Mouse (Mus musculus): ENCODE results near the gene Nenf. TPM values are rescaled to one million over a fixed set of nuclear protein-coding genes. Genes with fewer than 3 reads are reported as not detected.

The Nenf gene
- polyA plus RNA-seq, 1 experiment = 143 TPM

DNA sequence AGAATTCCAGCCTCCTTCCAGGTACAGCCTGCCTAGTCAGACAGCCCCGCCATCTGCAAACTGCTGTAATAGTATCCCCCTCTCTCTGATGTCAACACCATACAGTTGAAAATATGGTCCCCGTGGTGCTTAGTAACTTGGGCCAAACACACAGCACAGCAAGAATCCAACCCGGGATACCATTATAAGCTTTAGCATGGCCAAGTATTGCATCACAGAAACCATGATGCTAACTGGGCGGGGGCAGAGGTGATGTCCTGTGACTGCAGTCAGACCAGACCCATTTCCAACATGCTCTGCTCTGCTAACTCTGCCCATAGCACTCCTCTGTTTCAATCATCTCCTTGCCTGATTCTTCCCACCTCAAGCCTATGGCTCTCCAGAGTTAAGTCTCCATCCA is 4.1 kb downstream of the Nenf start:
- Histone ChIP-seq H3K4me3 (no peak overlapping the region), H3K27me3 (ENCODE audit: control insufficient read depth, insufficient read depth, insufficient read length) (no peaks in the 10 kb centered on the region), H3K4me2 (ENCODE audit: low read depth) (peak overlapping the region; percentile 19), H3K79me2 (ENCODE audit: control insufficient read depth, insufficient read depth) (peaks cover 10% of the 10 kb centered on the region), H3ac (ENCODE audit: control insufficient read depth, insufficient read length) (no peak overlapping the region), H3K36me3 (ENCODE audit: control insufficient read depth, insufficient read depth) (no peaks in the 10 kb centered on the region)
- TF ChIP-seq CEBPB (IDR thresholded peaks at IDR 0.05; ENCODE audit: insufficient read depth, poor library complexity, severe bottlenecking) = peak; percentile 67; the same call in 1 of the 2 replicates
- no peak for TF ChIP-seq E2F4 (IDR thresholded peaks at IDR 0.05; ENCODE audit: insufficient read depth)
- no peak for TF ChIP-seq MYOG (IDR thresholded peaks at IDR 0.05; ENCODE audit: control insufficient read depth in 1 of 3, insufficient read depth in 1 of 3, insufficient read length in 2 of 3, low read depth in 2 of 3)
- TF ChIP-seq POLR2A (IDR thresholded peaks at IDR 0.05; ENCODE audit: insufficient read length, low read depth) = peak; percentile 38
- TF ChIP-seq TCF3 (IDR thresholded peaks at IDR 0.05; ENCODE audit: insufficient read length, low read depth) = no peak
- no peak for TF ChIP-seq POLR2AphosphoS2 (IDR thresholded peaks at IDR 0.05; ENCODE audit: insufficient read length, low read depth)
- TF ChIP-seq SRF (IDR thresholded peaks at IDR 0.05; ENCODE audit: control insufficient read depth, insufficient read length, low read depth) = no peak
- no peak for TF ChIP-seq MYOD1 (IDR thresholded peaks at IDR 0.05; ENCODE audit: control insufficient read depth in 1 of 3, insufficient read length in 2 of 3, low read depth in 2 of 3)

GRCm38 (mm10) chr1:191313158-191313557 is 4.8 kb downstream of the Nenf start:
- TF ChIP-seq MAX (IDR thresholded peaks at IDR 0.05; ENCODE audit: low read depth) (no peak), E2F4 (IDR thresholded peaks at IDR 0.05; ENCODE audit: insufficient read depth) (no peak), REST (IDR thresholded peaks at IDR 0.05; ENCODE audit: insufficient read depth, insufficient read length) (no peak), TCF12 (IDR thresholded peaks at IDR 0.05; ENCODE audit: insufficient read depth, poor library complexity, severe bottlenecking) (no peak), POLR2AphosphoS2 (IDR thresholded peaks at IDR 0.05; ENCODE audit: insufficient read length, low read depth) (no peak), MYOG (IDR thresholded peaks at IDR 0.05; ENCODE audit: control insufficient read depth in 1 of 3, insufficient read depth in 1 of 3, insufficient read length in 2 of 3, low read depth in 2 of 3) (no peak), USF1 (IDR thresholded peaks at IDR 0.05; ENCODE audit: low read depth) (no peak), POLR2A (IDR thresholded peaks at IDR 0.05; ENCODE audit: insufficient read length, low read depth) (no peak), CEBPB (IDR thresholded peaks at IDR 0.05; ENCODE audit: insufficient read depth, poor library complexity, severe bottlenecking) (no peak), MYOD1 (IDR thresholded peaks at IDR 0.05; ENCODE audit: control insufficient read depth in 1 of 3, insufficient read length in 2 of 3, low read depth in 2 of 3) (no peak)
- peak overlapping the region; percentile 83 for H3K4me2 ChIP-seq (ENCODE audit: low read depth)
- peaks cover 10% of the 10 kb centered on the region for H3K79me2 ChIP-seq (ENCODE audit: control insufficient read depth, insufficient read depth)
- H3K4me3 ChIP-seq = peak overlapping the region; percentile 36
- no peaks in the 10 kb centered on the region for H3K27me3 ChIP-seq (ENCODE audit: control insufficient read depth, insufficient read depth, insufficient read length)
- H3K36me3 ChIP-seq (ENCODE audit: control insufficient read depth, insufficient read depth) = no peaks in the 10 kb centered on the region
- no peak overlapping the region for H3ac ChIP-seq (ENCODE audit: control insufficient read depth, insufficient read length)

GRCm38 (mm10) chr1:191312513-191312941 is 5.5 kb downstream of the Nenf start:
- H3ac ChIP-seq (ENCODE audit: control insufficient read depth, insufficient read length) = peak overlapping the region; percentile 49
- TF ChIP-seq USF1 (IDR thresholded peaks at IDR 0.05; ENCODE audit: low read depth) (no peak), POLR2AphosphoS2 (IDR thresholded peaks at IDR 0.05; ENCODE audit: insufficient read length, low read depth) (peak; percentile 73), TCF3 (IDR thresholded peaks at IDR 0.05; ENCODE audit: insufficient read length, low read depth) (no peak), MAX (IDR thresholded peaks at IDR 0.05; ENCODE audit: low read depth) (no peak), POLR2A (IDR thresholded peaks at IDR 0.05; ENCODE audit: insufficient read length, low read depth) (peak; percentile 79), CEBPB (IDR thresholded peaks at IDR 0.05; ENCODE audit: insufficient read depth, poor library complexity, severe bottlenecking) (no peak), TCF12 (IDR thresholded peaks at IDR 0.05; ENCODE audit: insufficient read depth, poor library complexity, severe bottlenecking) (no peak), MYOG (IDR thresholded peaks at IDR 0.05; ENCODE audit: control insufficient read depth in 1 of 3, insufficient read depth in 1 of 3, insufficient read length in 2 of 3, low read depth in 2 of 3) (no peak), MYOD1 (IDR thresholded peaks at IDR 0.05; ENCODE audit: control insufficient read depth in 1 of 3, insufficient read length in 2 of 3, low read depth in 2 of 3) (no peak), SRF (IDR thresholded peaks at IDR 0.05; ENCODE audit: control insufficient read depth, insufficient read length, low read depth) (no peak), REST (IDR thresholded peaks at IDR 0.05; ENCODE audit: insufficient read depth, insufficient read length) (no peak), E2F4 (IDR thresholded peaks at IDR 0.05; ENCODE audit: insufficient read depth) (no peak)
- H3K27me3 ChIP-seq (ENCODE audit: control insufficient read depth, insufficient read depth, insufficient read length) = no peaks in the 10 kb centered on the region
- H3K4me2 ChIP-seq (ENCODE audit: low read depth) = peak overlapping the region; percentile 83
- H3K79me2 ChIP-seq (ENCODE audit: control insufficient read depth, insufficient read depth) = peaks cover 10% of the 10 kb centered on the region
- no peaks in the 10 kb centered on the region for H3K36me3 ChIP-seq (ENCODE audit: control insufficient read depth, insufficient read depth)
- H3K4me3 ChIP-seq = peak overlapping the region; percentile 36

GRCm38 (mm10) chr1:191311296-191311898 is 6.6 kb downstream of the Nenf start:
- no peak overlapping the region for H3K4me3 ChIP-seq
- no peaks in the 10 kb centered on the region for H3K79me2 ChIP-seq (ENCODE audit: control insufficient read depth, insufficient read depth)
- no peak overlapping the region for H3ac ChIP-seq (ENCODE audit: control insufficient read depth, insufficient read length)
- TF ChIP-seq POLR2AphosphoS2 (IDR thresholded peaks at IDR 0.05; ENCODE audit: insufficient read length, low read depth) (no peak), MYOD1 (IDR thresholded peaks at IDR 0.05; ENCODE audit: control insufficient read depth in 1 of 3, insufficient read length in 2 of 3, low read depth in 2 of 3) (no peak), USF1 (IDR thresholded peaks at IDR 0.05; ENCODE audit: low read depth) (no peak), TCF12 (IDR thresholded peaks at IDR 0.05; ENCODE audit: insufficient read depth, poor library complexity, severe bottlenecking) (no peak), REST (IDR thresholded peaks at IDR 0.05; ENCODE audit: insufficient read depth, insufficient read length) (no peak), CEBPB (IDR thresholded peaks at IDR 0.05; ENCODE audit: insufficient read depth, poor library complexity, severe bottlenecking) (no peak), SRF (IDR thresholded peaks at IDR 0.05; ENCODE audit: control insufficient read depth, insufficient read length, low read depth) (no peak), MAX (IDR thresholded peaks at IDR 0.05; ENCODE audit: low read depth) (no peak), TCF3 (IDR thresholded peaks at IDR 0.05; ENCODE audit: insufficient read length, low read depth) (no peak), E2F4 (IDR thresholded peaks at IDR 0.05; ENCODE audit: insufficient read depth) (no peak), MYOG (IDR thresholded peaks at IDR 0.05; ENCODE audit: control insufficient read depth in 1 of 3, insufficient read depth in 1 of 3, insufficient read length in 2 of 3, low read depth in 2 of 3) (no peak), POLR2A (IDR thresholded peaks at IDR 0.05; ENCODE audit: insufficient read length, low read depth) (no peak)
- H3K27me3 ChIP-seq (ENCODE audit: control insufficient read depth, insufficient read depth, insufficient read length) = no peaks in the 10 kb centered on the region
- no peaks in the 10 kb centered on the region for H3K36me3 ChIP-seq (ENCODE audit: control insufficient read depth, insufficient read depth)
- H3K4me2 ChIP-seq (ENCODE audit: low read depth) = no peak overlapping the region
